Mouse (Mus musculus): ENCODE data around the gene Tnpo1.

GRCm38 (mm10) chr13:98795511-98795910 lies 130.7 kb downstream of the Tnpo1 start:
- TF ChIP-seq EP300 (IDR thresholded peaks at IDR 0.05; ENCODE audit: low read depth) (no peak), CTCF (IDR thresholded peaks at IDR 0.05; ENCODE audit: low read depth) (no peak)
